Mouse (Mus musculus) cerebellum, postnatal 36 days (tissue): Measurements from ENCODE around the gene Slc38a2.
A peak's percentile ranks its signal among the peaks of the same experiment; 100 is the strongest.

Experiments used
- DNase-seq, 2 experiments: peaks; one replicate each; pipeline ENCODE4 v3.0.0; 2021 to 2022; ENCODE audit warnings: mixed read lengths in 2 of 2

Slc38a2 gene

DNA sequence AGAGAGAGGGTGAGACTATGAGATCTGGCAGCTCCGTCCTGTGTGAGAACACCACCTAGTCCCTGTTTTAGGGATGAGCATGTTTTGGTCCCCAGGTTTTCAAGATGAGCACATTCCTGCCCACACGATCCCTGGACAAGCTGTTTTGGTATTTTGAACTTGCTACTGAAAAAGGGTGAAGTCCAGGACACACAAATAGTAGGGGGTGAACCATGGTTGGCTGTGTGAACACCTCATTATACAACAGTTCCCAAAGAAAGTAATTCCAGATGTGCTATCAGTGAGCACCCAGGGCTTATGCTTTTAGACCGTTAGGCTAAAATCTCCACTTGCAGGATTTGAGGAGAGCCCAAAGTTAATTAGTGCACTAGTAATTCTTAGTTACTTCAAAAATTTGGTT, 17.7 kb upstream of the Slc38a2 start:
- DNase-seq: no peak

DNA sequence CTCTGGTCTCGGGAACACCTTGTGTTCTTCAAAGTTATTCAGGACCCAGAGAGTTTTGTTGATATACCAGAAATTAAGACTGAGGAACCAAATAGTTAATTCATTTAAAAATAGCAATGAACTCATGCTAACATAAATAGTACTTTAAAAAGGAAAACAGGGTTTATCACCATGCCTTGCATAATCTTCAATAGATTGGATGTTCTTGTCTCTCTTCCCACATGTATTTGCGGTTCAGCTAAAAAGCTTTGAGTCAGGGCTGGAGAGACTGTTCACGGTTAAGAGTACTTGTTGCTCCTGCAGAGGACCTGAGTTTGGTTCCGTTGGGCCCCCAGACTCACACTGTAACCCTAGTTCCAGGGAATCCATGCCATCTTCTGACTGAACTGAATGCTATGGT, 16.8 kb upstream of the Slc38a2 start:
- no peak for DNase-seq

DNA sequence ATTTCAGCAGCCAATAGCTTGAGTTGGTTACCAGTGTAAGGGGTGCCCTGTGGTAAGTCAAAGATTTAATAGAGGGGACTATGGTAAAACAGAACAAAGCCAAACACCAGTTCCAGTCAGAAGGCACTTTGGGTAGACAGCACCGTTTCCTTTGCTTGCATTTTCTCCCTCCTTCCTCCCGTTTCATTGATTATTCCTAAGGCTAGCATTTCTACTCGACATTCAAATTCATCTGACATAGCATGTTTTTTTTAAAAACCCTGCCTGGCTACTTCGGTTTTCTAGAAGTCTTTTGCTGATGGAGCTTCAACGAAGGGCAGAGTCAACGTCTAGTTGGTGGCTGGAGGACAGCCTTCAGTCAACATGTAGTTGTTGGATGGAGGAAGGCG, 16.2 kb upstream of the Slc38a2 start:
- DNase-seq: no peak

DNA sequence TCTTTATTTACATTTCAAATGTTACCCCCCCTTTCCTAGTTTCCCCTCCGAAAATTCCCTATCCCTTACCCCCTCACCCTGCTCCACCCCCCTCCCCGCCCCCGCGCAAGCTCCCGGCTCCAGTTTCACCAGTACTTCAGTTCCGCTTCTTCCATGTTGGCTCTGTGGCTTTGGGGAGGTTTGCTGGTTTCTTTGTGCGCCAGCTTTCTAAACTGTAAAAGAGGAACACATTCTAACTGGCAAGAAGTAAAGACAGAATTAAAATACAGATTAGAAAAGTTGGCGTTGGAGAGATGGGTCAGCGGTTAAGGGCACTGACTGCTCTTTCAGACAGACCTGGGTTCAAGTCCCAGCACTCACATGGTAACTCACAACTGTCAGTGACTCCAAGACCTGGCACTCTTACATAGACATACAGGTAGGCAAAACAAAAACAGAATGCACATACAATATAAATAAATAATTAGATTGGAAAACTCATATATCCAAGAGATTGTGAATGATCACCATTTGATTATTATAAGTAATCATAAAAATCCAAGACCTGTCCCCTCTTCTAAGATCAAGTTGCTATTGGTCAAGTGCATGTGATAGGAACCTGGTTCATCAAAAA, 15.7 kb upstream of the Slc38a2 start:
- no peak for DNase-seq

DNA sequence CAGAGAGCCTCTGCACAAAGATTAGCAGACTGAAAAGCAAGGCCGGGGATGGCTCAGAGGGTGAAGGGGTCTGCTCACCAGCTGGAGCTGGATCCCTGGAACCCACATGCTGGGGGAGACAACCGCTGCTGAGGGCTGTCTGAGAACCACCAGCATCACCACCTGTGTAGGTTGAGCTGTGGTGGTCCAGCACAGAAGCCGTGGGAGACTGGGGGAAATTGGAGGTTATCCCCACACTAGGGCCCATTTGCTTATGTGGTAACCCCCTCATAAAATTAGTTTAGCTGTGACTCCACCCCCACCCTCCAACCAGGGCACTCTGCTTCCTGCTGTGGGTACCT, 15.1 kb upstream of the Slc38a2 start:
- no peak for DNase-seq

DNA sequence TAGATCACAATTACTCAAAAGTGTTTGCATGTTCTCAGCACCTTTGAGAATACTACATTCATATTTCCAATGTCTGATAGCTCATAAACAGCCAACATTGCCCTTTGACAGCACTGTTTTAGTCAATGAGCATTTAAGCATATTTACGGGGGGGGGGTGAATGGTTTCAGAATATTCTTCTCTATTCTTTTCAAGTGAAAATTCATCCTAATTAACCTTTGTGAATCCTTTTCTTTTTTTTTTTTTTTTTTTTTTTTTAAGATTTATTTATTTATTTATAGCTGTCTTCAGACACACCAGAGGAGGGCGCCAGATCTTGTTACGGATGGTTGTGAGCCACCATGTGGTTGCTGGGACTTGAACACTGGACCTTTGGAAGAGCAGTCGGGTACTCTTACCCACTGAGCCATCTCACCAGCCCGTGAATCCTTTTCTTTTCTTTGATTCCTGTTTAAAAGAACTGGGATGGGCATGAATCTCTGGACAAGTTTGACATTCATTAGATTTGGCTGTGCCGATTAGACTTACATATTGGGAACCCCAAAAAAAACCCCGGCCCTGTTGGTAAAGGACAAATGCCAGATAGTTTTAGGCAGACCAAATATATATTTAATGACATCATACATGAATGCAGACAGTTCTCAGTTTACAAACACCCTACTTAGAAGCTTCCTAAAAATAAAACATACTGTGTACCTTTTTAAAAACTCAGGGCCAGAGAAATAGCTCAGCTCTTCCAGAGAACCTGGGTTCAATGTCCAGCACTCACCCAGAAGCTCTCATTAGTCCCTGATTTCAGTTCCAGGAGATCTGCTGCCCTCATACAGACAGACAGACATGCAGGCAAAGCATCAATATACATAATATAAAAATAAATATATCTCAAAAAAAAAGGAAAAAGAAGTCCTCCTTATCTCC, 14.5 kb upstream of the Slc38a2 start:
- no peak for DNase-seq

DNA sequence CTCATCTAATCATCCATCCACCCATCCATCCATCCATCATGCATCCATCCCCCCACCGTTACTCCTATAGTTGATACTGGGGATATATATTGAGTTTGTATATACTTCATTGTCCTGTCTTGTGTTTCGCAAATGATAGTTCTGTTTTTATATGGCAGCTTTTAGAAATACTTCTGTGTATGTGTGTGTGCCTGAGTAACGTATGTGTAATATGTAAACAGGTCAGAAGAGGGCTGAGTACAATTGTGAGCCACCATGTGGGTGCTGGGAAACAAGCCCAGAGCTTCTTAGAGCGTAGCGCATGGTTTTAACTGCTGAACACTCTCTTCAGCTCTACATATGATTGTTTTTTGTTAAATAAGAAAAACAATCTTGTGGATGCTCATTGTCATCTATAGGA, 12.8 kb upstream of the Slc38a2 start:
- DNase-seq: no peak

DNA sequence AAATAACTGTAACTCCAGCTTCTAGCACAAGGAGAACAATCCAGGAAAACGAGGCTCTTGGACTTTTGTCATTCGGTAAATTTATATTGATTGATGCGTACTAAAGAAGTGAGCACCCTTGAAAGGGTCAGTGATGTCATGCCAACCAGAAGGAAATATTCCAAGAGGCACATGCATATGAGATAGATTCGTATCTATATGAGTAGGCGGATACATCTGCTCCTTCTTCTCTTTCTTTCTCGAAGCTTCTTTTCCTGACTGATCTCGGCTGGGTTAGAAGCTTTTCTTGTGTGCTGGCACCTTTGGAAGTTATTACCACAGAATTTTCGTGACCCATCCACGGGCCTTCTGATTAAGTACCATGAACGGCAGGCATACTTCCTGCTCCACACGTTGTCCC, 12.1 kb upstream of the Slc38a2 start:
- DNase-seq: no peak

DNA sequence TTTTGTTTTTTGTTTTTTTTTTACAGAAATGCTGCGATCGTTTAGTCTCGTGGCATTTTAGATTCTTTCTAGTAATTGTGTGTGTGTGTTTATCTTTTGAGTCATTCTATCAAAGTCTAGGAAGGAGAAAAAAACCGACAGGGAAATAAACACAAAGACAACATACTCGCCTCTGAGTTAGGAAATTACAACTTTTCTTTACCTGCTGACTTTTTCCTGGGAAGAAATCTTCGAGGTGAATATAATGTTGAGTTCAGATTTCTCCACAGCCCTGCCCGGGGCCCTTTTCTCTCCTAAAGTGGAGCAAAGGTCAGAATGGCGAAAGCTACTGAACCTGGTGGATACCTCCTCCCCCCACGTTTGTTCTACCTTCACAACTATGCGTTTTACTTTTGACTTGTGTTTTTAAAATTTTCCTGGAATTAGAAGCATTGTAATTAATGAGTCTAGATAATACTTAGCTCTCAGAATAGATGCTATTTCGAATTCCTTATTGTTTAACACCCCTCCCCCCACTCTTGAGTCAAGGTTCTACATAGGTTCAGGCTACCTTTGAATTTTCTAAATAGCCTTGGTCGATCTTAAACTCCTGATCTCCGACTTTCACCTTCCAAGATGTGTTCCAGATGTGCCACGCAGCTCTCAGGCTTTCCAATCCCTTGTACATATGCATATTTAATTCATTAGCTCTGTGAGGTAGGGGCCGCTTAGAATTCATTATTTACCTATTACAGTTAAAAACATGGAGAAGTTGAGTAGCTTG, 11.0 kb upstream of the Slc38a2 start:
- no peak for DNase-seq

DNA sequence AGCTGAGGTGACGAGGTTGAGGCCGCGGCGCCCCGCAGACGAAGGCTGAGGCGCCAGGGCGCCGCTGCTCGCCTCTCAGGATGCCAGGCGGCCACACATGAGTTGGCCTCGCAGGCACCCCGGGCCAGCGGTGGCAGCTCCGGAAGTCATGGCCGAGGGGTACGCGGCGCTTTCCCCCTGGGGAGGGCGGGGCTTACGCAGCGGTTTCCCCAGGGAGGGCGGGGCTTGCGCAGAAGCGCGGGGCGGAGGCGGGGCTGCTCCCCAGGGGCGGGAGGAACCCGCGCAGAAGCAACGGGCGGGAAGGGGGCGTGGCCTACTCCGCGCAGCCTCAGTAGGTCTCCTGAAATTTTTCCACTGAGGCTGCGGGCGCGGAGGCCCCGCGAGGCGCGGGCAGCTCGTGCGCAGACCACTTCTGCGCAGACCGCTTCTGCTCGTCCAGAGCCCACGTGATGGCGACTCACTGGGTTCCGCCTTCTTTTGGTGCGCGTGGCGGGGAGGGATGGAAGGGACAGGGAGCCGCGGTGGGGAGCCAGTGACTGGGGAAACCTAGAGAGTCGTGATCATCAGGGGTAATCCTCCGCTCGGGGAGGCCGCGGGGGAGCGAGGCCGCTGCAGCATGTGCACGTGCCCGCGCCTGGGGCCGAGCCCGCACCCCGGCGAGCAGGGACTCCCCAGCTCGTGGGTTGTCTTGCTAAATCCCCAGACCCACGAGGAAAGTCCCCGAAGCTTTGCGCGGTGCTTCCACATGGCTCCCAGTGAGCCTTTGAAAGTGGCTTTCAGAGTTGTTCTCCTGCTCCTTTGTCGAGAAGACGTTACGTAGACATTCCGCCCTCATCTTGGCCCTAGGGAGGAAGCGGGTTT, 10.2 kb upstream of the Slc38a2 start:
- DNase-seq: peak; percentile 98 to 99

DNA sequence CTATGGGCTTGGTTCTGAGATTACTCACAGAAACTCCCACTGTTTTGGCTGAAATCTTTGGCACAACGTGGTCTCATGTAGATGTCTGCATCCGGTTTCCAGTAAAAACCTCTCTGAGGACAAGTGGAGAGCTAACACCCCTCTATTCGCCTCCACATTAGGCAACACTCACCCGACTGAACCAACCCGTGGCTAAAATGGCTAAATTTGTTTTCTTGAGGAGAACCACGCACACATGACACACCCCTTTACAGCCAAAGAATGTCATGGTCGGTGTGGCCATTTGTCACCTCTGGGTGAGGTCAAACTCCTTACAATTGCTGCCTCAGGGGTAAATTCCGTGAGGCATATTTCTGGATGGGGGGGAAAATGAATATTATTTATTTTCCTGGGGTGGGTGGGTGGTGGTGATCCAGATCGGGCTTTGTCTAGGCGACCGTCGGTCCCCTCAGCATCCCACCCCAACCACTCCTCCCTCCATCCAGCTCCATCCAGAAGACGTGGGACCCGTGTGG, 9.5 kb upstream of the Slc38a2 start:
- DNase-seq: no peak

DNA sequence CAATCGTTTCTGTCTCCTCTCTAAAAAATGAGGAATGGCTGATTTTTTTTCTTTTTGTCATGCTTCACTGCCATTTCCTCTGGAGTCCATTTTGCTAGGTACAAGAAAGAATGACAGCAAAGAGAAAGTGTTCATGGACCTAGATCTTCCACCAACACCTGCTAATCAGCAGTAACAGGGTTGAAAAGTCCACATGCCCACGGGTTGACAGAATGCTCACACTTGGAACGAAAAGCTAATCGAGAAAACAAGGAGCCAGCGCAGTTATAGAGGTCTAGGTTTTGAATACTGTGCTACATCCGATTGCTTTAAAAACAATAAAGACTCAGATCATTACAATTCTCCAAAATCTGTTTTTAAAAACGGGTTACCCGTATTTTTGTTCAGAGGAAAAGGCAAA, 8.9 kb upstream of the Slc38a2 start:
- DNase-seq: no peak

DNA sequence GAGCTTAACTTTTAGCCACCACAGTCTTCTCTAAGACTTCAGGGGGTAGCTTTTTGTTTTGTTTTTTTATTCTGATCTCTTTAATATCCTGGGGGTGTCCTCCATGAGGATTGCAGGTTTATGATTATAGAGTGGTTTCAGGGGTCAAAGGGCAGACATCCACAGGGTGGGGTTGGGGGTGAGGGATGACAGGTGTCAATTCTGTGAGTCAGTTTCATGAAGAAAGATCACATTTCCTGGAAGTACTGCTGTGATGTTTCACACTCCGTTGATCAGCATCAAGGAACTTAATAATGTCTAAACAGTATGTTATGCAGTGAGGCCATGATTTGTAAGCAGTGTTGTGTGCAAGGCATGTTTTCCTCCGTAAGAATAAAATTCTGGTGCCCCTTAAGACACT, 8.4 kb upstream of the Slc38a2 start:
- DNase-seq: no peak

DNA sequence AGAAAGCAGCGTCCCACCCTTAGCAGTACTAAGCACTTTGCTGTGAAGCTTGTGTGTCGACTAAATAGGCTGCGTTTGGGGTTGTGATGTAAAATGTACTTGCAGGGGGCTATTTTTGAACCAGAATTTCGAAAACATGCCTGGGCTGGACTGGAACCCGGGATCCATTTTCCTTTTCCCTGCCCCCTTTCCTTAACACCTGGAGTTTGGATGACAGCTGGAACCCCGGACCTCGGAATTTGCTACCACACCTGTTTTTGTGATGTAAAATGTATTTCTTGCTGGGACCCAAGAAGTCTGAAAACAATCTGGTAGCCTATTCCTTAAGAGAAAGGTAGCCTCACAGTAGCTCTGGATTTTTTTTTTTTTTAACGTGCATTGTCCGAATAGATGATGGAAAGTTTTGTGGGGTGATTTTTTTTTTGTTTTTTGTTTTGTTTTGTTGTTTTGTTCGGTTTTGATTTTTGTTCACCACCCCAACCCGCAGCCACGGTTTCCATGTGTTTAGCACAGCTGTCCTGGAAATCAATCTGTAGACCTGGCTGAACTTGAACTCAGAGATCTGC, 3.0 kb upstream of the Slc38a2 start:
- no peak for DNase-seq

DNA sequence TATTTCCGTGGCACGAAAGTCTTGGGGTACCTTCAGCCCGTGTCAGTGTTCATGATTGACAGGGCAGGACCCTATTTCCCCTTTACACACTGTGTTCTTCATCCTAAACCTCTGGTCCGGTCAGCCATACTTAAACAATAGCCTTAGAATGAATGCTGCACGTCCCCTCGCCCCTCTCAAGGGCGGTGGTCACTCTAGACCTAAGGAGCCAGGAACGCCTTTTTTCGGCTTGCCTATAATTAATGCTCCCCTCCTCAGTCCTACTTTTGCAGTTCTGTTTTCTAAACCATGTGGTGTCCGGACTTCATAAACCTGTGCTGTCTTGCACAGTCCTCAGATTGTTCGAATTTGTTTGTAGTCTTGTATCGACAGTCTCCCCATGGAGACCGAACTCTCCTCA, 1.2 kb upstream of the Slc38a2 start:
- no peak for DNase-seq

DNA sequence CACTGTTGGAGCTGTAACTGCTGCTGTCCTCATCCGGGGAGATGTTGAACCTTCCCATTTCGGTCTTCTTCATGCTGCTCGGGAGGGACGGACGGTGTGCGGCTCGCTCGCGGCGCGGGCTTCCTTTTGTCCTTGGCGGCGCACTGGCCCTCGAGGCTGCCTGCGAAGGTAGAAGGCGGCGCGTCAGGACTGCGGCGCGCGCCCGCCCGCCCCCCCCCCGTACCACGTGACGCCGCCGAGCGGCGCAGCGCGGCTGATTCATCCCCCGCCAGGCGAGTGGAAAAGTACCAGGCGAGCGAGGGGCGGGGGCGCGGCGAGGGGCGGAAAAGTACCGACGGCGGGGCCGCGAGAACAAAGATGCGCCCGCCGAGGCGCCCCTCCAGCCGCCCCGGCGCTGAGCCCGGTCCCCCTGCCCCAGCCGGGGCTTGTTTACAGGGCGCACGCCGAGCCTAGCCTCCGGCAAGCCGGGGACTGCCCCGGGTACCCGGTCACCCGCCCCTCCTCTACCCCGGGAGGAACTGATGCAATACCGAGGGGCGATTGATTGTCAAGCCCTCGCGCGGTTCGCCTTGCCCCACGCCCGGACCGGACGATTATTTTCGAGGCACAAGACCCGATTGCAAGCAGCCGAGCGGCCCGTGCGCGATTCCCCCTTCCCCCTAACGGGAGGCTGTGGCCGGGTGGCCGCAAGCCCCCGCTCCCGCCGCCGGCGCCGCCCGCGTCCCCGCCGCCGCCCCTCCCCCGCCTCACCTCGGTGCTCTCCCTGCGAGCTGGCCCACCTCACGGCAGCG, 677 bp downstream of the Slc38a2 start:
- DNase-seq: peak; percentile 82 to 88

DNA sequence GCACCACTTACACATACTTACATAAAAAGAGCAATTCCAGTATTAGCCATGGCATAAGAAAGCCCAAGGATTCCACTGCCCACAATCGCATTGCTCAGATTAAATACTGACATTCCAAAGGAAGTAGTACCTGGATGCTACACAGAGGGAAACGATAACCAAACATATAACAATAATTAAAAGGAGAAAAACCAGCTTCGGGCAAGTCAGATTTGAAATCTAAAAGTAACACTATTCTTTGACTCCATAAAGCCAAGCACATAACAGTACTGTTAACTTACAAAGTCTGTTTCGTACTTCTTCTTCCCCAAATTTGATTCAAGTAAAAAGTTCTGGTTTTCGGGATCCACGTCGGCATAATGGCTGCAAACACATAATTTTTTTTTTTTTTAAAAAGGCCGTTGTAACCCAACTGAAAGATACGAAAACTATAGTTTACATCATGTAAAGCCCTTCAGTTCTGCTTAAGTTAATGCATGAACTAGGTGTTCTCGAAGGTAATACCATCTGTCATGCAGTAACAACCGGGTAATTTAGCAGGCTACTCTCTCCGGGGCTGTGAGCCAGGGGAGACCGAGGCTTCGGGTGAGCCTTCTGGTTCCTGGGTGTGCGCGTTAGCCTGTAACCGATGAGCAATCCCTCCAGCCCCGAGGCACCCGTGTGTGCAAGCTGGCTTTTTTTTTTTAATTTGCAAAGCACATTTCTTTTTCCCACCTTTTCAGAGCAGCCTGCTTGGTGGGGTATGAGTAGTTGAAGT, 1.5 kb downstream of the Slc38a2 start:
- DNase-seq: peak in 1 of 2 experiments; percentile 55

DNA sequence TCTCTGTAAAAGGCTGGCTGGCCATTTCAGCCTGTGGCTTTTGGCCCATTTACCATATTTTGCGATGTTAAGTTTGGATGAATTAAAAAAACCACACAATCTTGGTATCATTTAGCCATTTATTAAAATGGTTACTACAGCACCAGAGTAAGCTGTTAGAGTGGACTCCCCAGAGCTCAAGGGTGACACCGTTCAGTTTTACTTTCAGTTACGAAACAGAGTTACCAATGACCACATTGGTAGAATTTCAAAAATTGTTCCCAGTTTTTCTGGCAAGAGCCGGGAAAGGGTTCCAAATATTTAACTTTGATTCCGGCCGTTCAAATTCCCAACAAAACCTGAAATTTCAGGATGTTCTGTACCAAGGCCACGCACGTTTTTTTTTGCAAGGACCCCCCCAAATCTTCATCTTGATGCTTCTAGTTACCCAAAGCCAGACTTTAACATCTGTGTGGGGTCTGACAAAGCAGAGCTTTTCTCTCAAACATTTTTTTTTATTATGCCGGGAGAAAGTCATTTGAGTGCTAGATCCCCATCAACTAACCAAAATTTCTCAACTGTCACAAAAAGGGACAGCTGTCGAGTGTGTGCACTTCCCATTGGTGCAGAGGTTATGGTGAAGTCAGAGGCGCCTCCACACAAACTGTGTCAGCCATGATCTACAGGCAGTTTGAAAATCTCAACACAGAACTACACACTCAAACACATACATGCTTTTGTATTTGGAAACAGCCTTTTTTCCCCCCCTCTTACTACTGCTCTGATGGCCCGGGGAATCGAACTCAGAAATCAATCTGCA, 2.8 kb downstream of the Slc38a2 start:
- DNase-seq: no peak
